Mouse (Mus musculus): Measurements from ENCODE around the gene Rhbdd1. TPM values are rescaled to one million over a fixed set of nuclear protein-coding genes. Genes with fewer than 3 reads are reported as not detected.

Rhbdd1 gene
- polyA plus RNA-seq, 1 experiment = 1.8 TPM

- no peak for TF ChIP-seq GATA1 (IDR thresholded peaks at IDR 0.05; ENCODE audit: low read length)
These were observed 116.8 kb downstream of the Rhbdd1 start for GRCm38 (mm10) chr1:82432919-82433648.

- no peak for TF ChIP-seq GATA1 (IDR thresholded peaks at IDR 0.05; ENCODE audit: low read length)
These were observed 117.4 kb downstream of the Rhbdd1 start for GRCm38 (mm10) chr1:82433649-82434005.

- TF ChIP-seq GATA1 (IDR thresholded peaks at IDR 0.05; ENCODE audit: low read length) = no peak
These were observed 121.0 kb downstream of the Rhbdd1 start for GRCm38 (mm10) chr1:82437273-82437672.

- TF ChIP-seq GATA1 (IDR thresholded peaks at IDR 0.05; ENCODE audit: low read length) = no peak
These were observed 123.9 kb downstream of the Rhbdd1 start for GRCm38 (mm10) chr1:82440123-82440522.

- TF ChIP-seq GATA1 (IDR thresholded peaks at IDR 0.05; ENCODE audit: low read length) = no peak
These were observed 127.3 kb downstream of the Rhbdd1 start for GRCm38 (mm10) chr1:82443517-82443916.

- TF ChIP-seq GATA1 (IDR thresholded peaks at IDR 0.05; ENCODE audit: low read length) = no peak
These were observed 129.8 kb downstream of the Rhbdd1 start for GRCm38 (mm10) chr1:82446049-82446448.

- TF ChIP-seq GATA1 (IDR thresholded peaks at IDR 0.05; ENCODE audit: low read length) = no peak
These were observed 133.6 kb downstream of the Rhbdd1 start for GRCm38 (mm10) chr1:82449851-82450250.

GRCm38 (mm10) chr1:82451927-82452651 is 135.8 kb downstream of the Rhbdd1 start:
- TF ChIP-seq GATA1 (IDR thresholded peaks at IDR 0.05; ENCODE audit: low read length) = no peak

GRCm38 (mm10) chr1:82454031-82454430 is 137.8 kb downstream of the Rhbdd1 start:
- TF ChIP-seq GATA1 (IDR thresholded peaks at IDR 0.05; ENCODE audit: low read length) = no peak

- TF ChIP-seq GATA1 (IDR thresholded peaks at IDR 0.05; ENCODE audit: low read length) = no peak
These were observed 143.1 kb downstream of the Rhbdd1 start for GRCm38 (mm10) chr1:82459350-82459749.

GRCm38 (mm10) chr1:82459926-82460325 is 143.7 kb downstream of the Rhbdd1 start:
- no peak for TF ChIP-seq GATA1 (IDR thresholded peaks at IDR 0.05; ENCODE audit: low read length)

- TF ChIP-seq GATA1 (IDR thresholded peaks at IDR 0.05; ENCODE audit: low read length) = no peak
These were observed 144.8 kb downstream of the Rhbdd1 start for GRCm38 (mm10) chr1:82461041-82461440.

- no peak for TF ChIP-seq GATA1 (IDR thresholded peaks at IDR 0.05; ENCODE audit: low read length)
These were observed 149.1 kb downstream of the Rhbdd1 start for GRCm38 (mm10) chr1:82465321-82465853.

- TF ChIP-seq GATA1 (IDR thresholded peaks at IDR 0.05; ENCODE audit: low read length) = no peak
These were observed 152.6 kb downstream of the Rhbdd1 start for GRCm38 (mm10) chr1:82468872-82469271.

GRCm38 (mm10) chr1:82470516-82471225 is 154.4 kb downstream of the Rhbdd1 start:
- TF ChIP-seq GATA1 (IDR thresholded peaks at IDR 0.05; ENCODE audit: low read length) = no peak

- no peak for TF ChIP-seq GATA1 (IDR thresholded peaks at IDR 0.05; ENCODE audit: low read length)
These were observed 157.2 kb downstream of the Rhbdd1 start for GRCm38 (mm10) chr1:82473467-82473866.
